Mouse (Mus musculus) forebrain, embryonic 13.5 days (tissue): ENCODE measurements at regions not wholly inside any gene's neighbourhood (a gene's known extent, or its start where the extent isn't known, plus 50 kb on each side); places are given as distances from the start of the nearest gene placed in this dataset.

ENCODE experiments used
- ATAC-seq: fragments of 200-750 bp; cut with Nextera tagmentation; 2 replicates; pipeline ENCODE4 v1.8.0; 2017
- H3K27ac ChIP-seq: fragments of 300-500 bp; sonication (generic); 2 replicates; pipeline ENCODE4 v1.5.1; 2015; ENCODE audit warnings: inconsistent platforms, mild to moderate bottlenecking, moderate library complexity
- H3K27me3 ChIP-seq: fragments of 300-500 bp; sonication (generic); 2 replicates; pipeline ENCODE4 v1.6.1; 2015; ENCODE audit warnings: mild to moderate bottlenecking, inconsistent platforms
- H3K36me3 ChIP-seq: fragments of 300-500 bp; sonication (generic); 2 replicates; pipeline ENCODE4 v1.6.1; 2015; ENCODE audit warnings: mild to moderate bottlenecking, inconsistent platforms; ENCODE audit not compliant: poor library complexity, severe bottlenecking
- H3K4me1 ChIP-seq: fragments of 300-500 bp; sonication (generic); 2 replicates; pipeline ENCODE4 v1.6.1; 2015; ENCODE audit warnings: inconsistent platforms
- H3K4me2 ChIP-seq: fragments of 300-500 bp; sonication (generic); 2 replicates; pipeline ENCODE4 v1.6.1; 2015; ENCODE audit warnings: inconsistent platforms, mild to moderate bottlenecking, moderate library complexity
- H3K4me3 ChIP-seq: fragments of 300-500 bp; sonication (generic); 2 replicates; pipeline ENCODE4 v1.5.1; 2015; ENCODE audit warnings: mild to moderate bottlenecking, inconsistent platforms
- H3K9ac ChIP-seq: fragments of 300-500 bp; sonication (generic); 2 replicates; pipeline ENCODE4 v1.6.1; 2015; ENCODE audit warnings: mild to moderate bottlenecking, inconsistent platforms
- H3K9me3 ChIP-seq: fragments of 300-500 bp; sonication (generic); replicated peaks from 2 replicates; pipeline ENCODE4 v1.6.1; 2016; ENCODE audit warnings: inconsistent platforms
- WGBS: fragments of 180-500 bp; shearing (Covaris S2); methylation state at CpG from one replicate; pipeline ENCODE4 v1.1.7; 2015; 5-methylcytosine and 5-hydroxymethylcytosine counted together

DNA sequence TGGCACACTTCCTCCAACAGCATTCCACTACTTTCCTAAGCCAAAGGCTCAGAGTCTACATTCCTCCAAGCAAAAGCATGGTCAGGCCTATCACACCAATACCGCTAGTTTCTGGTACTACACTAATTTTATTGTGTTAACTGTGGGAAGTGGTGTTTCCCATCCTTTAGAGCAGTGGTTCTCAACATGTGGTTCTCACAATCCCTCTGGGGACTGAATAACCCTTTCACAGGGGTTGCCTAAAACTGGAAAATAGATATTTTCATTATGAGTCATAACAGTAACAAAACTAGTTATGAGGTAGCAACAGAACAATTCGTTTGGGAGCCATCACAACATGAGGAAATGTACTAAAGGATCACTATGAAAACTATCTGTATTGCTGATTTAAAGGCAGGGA lies 74.2 kb upstream of the Cp start:
- H3K27me3 ChIP-seq = no peaks in the 10 kb centered on the region
- no peak overlapping the region for H3K4me3 ChIP-seq
- H3K27ac ChIP-seq = no peak overlapping the region
- 73% methylated on average over 2 of the region's 2 CpGs for WGBS
- no peak overlapping the region for H3K9ac ChIP-seq
- no peak for ATAC-seq
- H3K4me2 ChIP-seq = no peak overlapping the region
- no peaks in the 10 kb centered on the region for H3K9me3 ChIP-seq
- no peaks in the 10 kb centered on the region for H3K36me3 ChIP-seq
- no peaks in the 10 kb centered on the region for H3K4me1 ChIP-seq

DNA sequence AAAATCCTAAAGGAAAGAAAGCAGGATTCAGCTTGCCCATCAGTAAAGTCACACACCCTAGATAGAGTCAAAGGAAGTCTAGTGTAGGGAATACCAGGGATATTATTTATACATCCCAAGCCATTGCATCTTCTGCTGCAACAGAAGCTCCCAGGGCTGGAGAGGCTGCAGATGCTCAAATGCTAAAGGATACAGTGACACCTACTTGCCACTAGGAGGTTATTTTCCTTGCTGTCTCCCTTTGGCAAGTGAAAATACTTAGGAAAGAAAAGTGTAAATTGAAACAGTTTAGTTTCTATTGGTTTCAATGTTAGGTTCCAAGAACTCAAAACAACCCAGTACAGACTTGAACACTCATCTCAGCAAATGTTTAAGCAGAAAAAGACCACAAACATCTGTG lies 68.4 kb upstream of the Cp start:
- Histone ChIP-seq H3K4me1 (no peaks in the 10 kb centered on the region), H3K36me3 (no peaks in the 10 kb centered on the region), H3K9me3 (no peaks in the 10 kb centered on the region), H3K4me3 (no peak overlapping the region), H3K4me2 (no peak overlapping the region), H3K9ac (no peak overlapping the region), H3K27me3 (no peaks in the 10 kb centered on the region), H3K27ac (no peak overlapping the region)
- ATAC-seq = no peak

- Histone ChIP-seq H3K4me2 (peak overlapping the region; percentile 89), H3K27me3 (no peaks in the 10 kb centered on the region), H3K9me3 (no peaks in the 10 kb centered on the region), H3K27ac (no peak overlapping the region), H3K4me3 (peak overlapping the region; percentile 90), H3K4me1 (peaks cover 27% of the 10 kb centered on the region), H3K36me3 (peaks cover 18% of the 10 kb centered on the region), H3K9ac (peak overlapping the region; percentile 48)
- ATAC-seq = no peak
- 6% methylated on average over 10 of the region's 10 CpGs for WGBS
Measured at GRCm38 (mm10) chr3:19894258-19894629, 62.6 kb upstream of the Cp start.

DNA sequence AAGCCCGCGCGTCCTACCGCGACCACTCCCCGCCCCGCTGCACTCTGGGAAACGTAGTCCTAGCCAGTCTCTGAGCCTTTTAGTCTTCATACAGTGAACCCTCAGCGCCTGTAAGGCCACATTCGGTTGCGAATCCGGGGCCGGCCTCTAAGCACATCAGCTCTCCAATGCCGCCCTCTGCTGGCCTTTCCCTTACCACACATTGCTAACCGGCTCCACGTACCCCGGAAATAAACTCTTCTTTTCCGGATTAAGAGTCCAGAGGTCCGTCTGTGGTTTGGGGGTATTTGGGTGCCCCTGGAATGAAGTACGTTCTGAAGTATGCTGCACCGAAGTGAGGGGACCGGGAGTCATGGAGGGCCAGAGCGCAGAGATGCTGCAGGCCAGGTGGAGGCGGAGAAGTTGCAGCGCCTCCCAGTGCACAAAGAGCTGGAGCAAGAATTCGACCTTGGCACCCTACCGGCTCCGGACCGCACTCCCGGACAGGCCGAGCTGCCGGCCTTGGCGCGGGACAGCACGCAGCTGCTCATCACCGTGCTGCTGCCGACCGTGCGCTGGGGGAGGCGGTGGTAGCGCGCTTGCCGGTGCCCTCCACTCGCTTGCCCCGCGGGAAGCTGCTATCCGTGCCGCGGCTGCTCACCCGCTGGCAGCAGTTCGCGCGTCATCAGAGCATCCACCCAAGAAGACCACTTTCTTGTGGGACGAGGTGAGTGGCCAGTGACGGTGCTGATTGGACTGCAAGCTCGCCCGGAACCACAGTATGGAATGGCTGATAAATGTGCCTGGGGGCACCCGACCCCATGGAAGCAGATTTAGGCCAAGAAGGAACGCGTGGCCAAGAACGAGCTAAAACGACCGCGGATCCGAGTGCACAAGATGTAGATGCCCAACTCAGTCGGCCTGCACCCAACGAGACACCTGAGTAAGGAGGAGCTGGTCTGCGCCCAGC lies 62.0 kb upstream of the Cp start:
- Histone ChIP-seq H3K4me3 (peak overlapping the region; percentile 90), H3K9ac (peak overlapping the region; percentile 89), H3K27ac (peak overlapping the region; percentile 75), H3K4me1 (peaks cover 27% of the 10 kb centered on the region), H3K9me3 (no peaks in the 10 kb centered on the region), H3K36me3 (peaks cover 22% of the 10 kb centered on the region), H3K27me3 (no peaks in the 10 kb centered on the region), H3K4me2 (peak overlapping the region; percentile 89)
- ATAC-seq = peak; percentile 100
- WGBS = under 1% methylated on average over 68 of the region's 68 CpGs

DNA sequence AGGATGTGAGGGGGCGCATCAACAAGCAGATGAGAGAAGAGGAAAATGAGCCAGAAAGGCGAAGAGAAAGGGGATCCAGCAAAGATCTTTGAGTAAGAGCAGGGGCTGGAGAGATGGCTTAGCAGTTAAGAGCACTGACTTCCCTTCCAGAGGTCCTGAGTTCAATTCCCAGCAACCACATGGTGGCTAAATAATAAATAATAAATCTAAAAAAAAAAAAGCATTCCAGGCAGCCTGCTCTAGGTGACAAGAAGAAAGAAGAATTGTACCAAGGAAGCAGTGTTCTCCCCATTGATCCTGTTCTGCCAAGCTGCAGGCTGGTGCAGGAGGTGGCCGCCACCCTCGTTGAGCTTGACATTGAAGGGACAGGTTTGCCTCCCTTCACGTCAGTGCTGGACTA lies 61.1 kb upstream of the Cp start:
- Histone ChIP-seq H3K27me3 (no peaks in the 10 kb centered on the region), H3K4me1 (peaks cover 27% of the 10 kb centered on the region), H3K36me3 (peaks cover 30% of the 10 kb centered on the region), H3K9ac (peak overlapping the region; percentile 89), H3K9me3 (no peaks in the 10 kb centered on the region), H3K4me3 (peak overlapping the region; percentile 90), H3K4me2 (peak overlapping the region; percentile 89), H3K27ac (no peak overlapping the region)
- WGBS = 34% methylated on average over 5 of the region's 5 CpGs
- ATAC-seq = no peak

GRCm38 (mm10) chr3:19897140-19897539 lies 59.7 kb upstream of the Cp start:
- Histone ChIP-seq H3K4me1 (peaks cover 27% of the 10 kb centered on the region), H3K4me3 (no peak overlapping the region), H3K36me3 (peaks cover 32% of the 10 kb centered on the region), H3K27ac (no peak overlapping the region), H3K9ac (no peak overlapping the region), H3K27me3 (no peaks in the 10 kb centered on the region), H3K4me2 (peak overlapping the region; percentile 34; the same call in 1 of the 2 replicates), H3K9me3 (no peaks in the 10 kb centered on the region)
- ATAC-seq = no peak
- 88% methylated on average over 3 of the region's 3 CpGs for WGBS

GRCm38 (mm10) chr3:19902226-19902625 lies 54.6 kb upstream of the Cp start:
- H3K27ac ChIP-seq = no peak overlapping the region
- no peak overlapping the region for H3K4me3 ChIP-seq
- H3K4me2 ChIP-seq = no peak overlapping the region
- H3K9ac ChIP-seq = no peak overlapping the region
- H3K36me3 ChIP-seq = peaks cover 32% of the 10 kb centered on the region
- no peaks in the 10 kb centered on the region for H3K9me3 ChIP-seq
- no peak for ATAC-seq
- WGBS = 87% methylated on average over 3 of the region's 3 CpGs
- H3K27me3 ChIP-seq = no peaks in the 10 kb centered on the region
- H3K4me1 ChIP-seq = peaks cover 9% of the 10 kb centered on the region

GRCm38 (mm10) chr3:19904446-19905275 lies 52.2 kb upstream of the Cp start:
- no peaks in the 10 kb centered on the region for H3K27me3 ChIP-seq
- ATAC-seq = peak; percentile 93
- no peak overlapping the region for H3K9ac ChIP-seq
- H3K4me3 ChIP-seq = no peak overlapping the region
- H3K4me2 ChIP-seq = no peak overlapping the region
- no peaks in the 10 kb centered on the region for H3K4me1 ChIP-seq
- peaks cover 13% of the 10 kb centered on the region for H3K36me3 ChIP-seq
- WGBS = 26% methylated on average over 5 of the region's 5 CpGs
- H3K9me3 ChIP-seq = no peaks in the 10 kb centered on the region
- H3K27ac ChIP-seq = no peak overlapping the region
